Mouse (Mus musculus): ENCODE data around the gene Mapk7.

DNA sequence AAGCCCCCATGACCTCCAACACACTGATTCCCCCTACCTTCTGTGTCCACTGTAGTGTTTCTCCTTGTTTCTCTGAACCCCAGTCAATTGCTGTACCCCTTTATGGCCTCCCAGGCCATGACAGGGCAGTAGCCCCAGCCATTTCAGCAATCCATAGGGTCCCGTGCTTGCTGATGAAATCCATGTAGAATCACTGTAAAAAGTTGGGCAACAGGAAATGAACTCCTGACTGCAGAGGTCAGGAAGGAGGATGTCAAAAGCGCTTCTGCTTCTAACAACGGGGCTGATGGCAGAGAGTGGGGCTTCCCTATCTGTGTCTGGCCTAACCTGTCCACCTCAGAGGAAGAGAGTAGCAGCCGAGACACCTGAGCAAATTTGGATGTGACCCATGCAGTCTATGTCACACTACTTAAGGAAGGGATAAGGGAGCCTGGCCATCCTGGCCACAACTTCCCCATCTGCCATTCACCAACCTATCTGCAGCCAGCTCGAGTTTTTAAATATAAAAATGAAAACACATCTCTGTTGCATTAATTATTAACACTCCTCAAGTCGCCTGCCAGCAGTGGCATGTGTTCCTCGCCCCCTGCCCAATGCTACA, 24.8 kb downstream of the Mapk7 start:
- TF ChIP-seq CTCF (IDR thresholded peaks at IDR 0.05; ENCODE audit: extremely low read depth, insufficient read length, insufficient replicate concordance, low read depth, low read length) (no peak), POLR2A (IDR thresholded peaks at IDR 0.05; ENCODE audit: low read depth, low read length) (no peak)

Measured in small intestine, adult 2 months (tissue).